9 mouse cellular contexts compared by ENCODE assay signal in the genomic region with DNA sequence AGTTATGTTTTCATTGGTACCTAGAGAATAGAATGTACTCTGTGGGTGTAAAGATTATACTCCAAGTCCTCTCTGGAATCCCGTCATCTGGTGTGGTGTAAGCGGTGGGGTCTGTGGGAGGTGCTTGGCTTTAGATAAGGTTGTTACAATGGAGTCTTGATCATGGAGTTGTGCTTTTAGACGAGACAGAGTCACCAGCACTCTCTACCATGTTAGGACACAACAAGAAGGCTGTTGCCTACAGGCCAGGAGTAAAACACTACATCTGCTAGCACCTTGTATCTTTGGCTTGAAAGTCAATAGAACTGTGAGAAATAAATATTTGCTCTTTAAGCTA. TPM values are rescaled to one million over a fixed set of nuclear protein-coding genes. Genes with fewer than 3 reads are reported as not detected.
DNase-seq lines count a peak whose midpoint lies in the region; ATAC-seq and TF ChIP-seq lines count a peak whose summit lies in the region.
"Had no signal": no experiment of that assay in that cellular context is flagged by ENCODE, and none has a peak within 500 bp of the region (broad histone marks: within the 10 kb centered on the region; RNA-seq: fewer than 3 reads in every experiment).

No protein-coding gene starts in this region.

- ATAC-seq in heart, embryonic 12.5 days (ENCODE audit: insufficient number of reproducible peaks, low FRiP score) = no peak
- ATAC-seq in lung, embryonic 14.5 days (ENCODE audit: insufficient read depth) = no peak

- H3K4me3 ChIP-seq in heart, embryonic 12.5 days = no peak overlapping the region
- no peak overlapping the region for H3K4me3 ChIP-seq in lung, embryonic 14.5 days (ENCODE audit: low read depth, low read length)
- H3K4me3 ChIP-seq in embryonic fibroblast, embryonic 13.5 days (ENCODE audit: insufficient read depth, low read length) = no peak overlapping the region
- no peak overlapping the region for H3K4me3 ChIP-seq in myocyte

- TF ChIP-seq POLR2A in embryonic fibroblast, embryonic 13.5 days (IDR thresholded peaks at IDR 0.05; ENCODE audit: low read depth, low read length) = no peak
- TF ChIP-seq POLR2A in myocyte (IDR thresholded peaks at IDR 0.05; ENCODE audit: insufficient read length, low read depth) = no peak

- no peaks in the 10 kb centered on the region for H3K36me3 ChIP-seq in heart, embryonic 12.5 days
- no peaks in the 10 kb centered on the region for H3K36me3 ChIP-seq in lung, embryonic 14.5 days (ENCODE audit: insufficient read depth)
- no peaks in the 10 kb centered on the region for H3K36me3 ChIP-seq in myocyte (ENCODE audit: control insufficient read depth, insufficient read depth)

- H3K4me1 ChIP-seq in heart, embryonic 12.5 days (replicated peaks) = peaks cover 82% of the 10 kb centered on the region
- H3K4me1 ChIP-seq in lung, embryonic 14.5 days (ENCODE audit: insufficient read depth) = peaks cover 45% of the 10 kb centered on the region
- peaks cover 15% of the 10 kb centered on the region for H3K4me1 ChIP-seq in embryonic fibroblast, embryonic 13.5 days (ENCODE audit: control insufficient read depth, insufficient read depth, low read length)

- no peak overlapping the region for H3K9ac ChIP-seq in heart, embryonic 12.5 days
- no peak overlapping the region for H3K9ac ChIP-seq in lung, embryonic 14.5 days

- DNase-seq in heart, adult 9 months (ENCODE audit: low spot score in 2 of 2) = no peak
- peak; percentile 20 for DNase-seq in lung, embryonic 14.5 days
- no peak for DNase-seq in lung, postnatal 25 days (ENCODE audit: low spot score)
- DNase-seq in spleen, postnatal 10 days (ENCODE audit: low spot score in 2 of 2) = no peak
- DNase-seq in left cerebral cortex, adult 9 months (ENCODE audit: low spot score in 2 of 2) = no peak

- TF ChIP-seq CTCF in lung, embryonic 14.5 days (IDR thresholded peaks at IDR 0.05; ENCODE audit: low read depth) = no peak
- TF ChIP-seq CTCF in embryonic fibroblast, embryonic 13.5 days (IDR thresholded peaks at IDR 0.05; ENCODE audit: borderline replicate concordance, insufficient read depth, low read length) = no peak

- H3ac ChIP-seq in myocyte (ENCODE audit: control insufficient read depth, insufficient read length) = no peak overlapping the region

- H3K4me2 ChIP-seq in heart, embryonic 12.5 days = peak overlapping the region; percentile 12; the same call in 1 of the 2 replicates
- peak overlapping the region; percentile 42 for H3K4me2 ChIP-seq in lung, embryonic 14.5 days
- peak overlapping the region; percentile 71 for H3K4me2 ChIP-seq in myocyte (ENCODE audit: low read depth)

- no peaks in the 10 kb centered on the region for H3K27me3 ChIP-seq in heart, embryonic 12.5 days (replicated peaks)
- no peaks in the 10 kb centered on the region for H3K27me3 ChIP-seq in lung, embryonic 14.5 days (ENCODE audit: insufficient read depth, low read length)
- no peaks in the 10 kb centered on the region for H3K27me3 ChIP-seq in myocyte (ENCODE audit: control insufficient read depth, insufficient read depth, insufficient read length)

- 2% methylated on average over 3 of the region's 3 CpGs for WGBS in heart, embryonic 12.5 days
- WGBS in lung, embryonic 14.5 days = 20% methylated on average over 3 of the region's 3 CpGs

- H3K9me3 ChIP-seq in heart, embryonic 12.5 days (replicated peaks) = no peaks in the 10 kb centered on the region
- H3K9me3 ChIP-seq in lung, embryonic 14.5 days (ENCODE audit: low read depth, low read length) = no peaks in the 10 kb centered on the region
- H3K9me3 ChIP-seq: megakaryocyte, embryonic 14.5 days had no signal

- peaks cover 91% of the 10 kb centered on the region for H3K79me2 ChIP-seq in myocyte (ENCODE audit: control insufficient read depth, insufficient read depth)

- H3K27ac ChIP-seq in heart, embryonic 12.5 days (ENCODE audit: poor library complexity, severe bottlenecking) = peak overlapping the region; percentile 91
- H3K27ac ChIP-seq in lung, embryonic 14.5 days (ENCODE audit: low read depth) = peak overlapping the region; percentile 91; the same call in 1 of the 2 replicates
- peak overlapping the region; percentile 79 for H3K27ac ChIP-seq in embryonic fibroblast, embryonic 13.5 days (ENCODE audit: insufficient read depth, low read length)

TF ChIP-seq in myocyte, 11 proteins besides CTCF, POLR2A, EP300 and RAD21:
- no peak for TF ChIP-seq TCF12 (IDR thresholded peaks at IDR 0.05; ENCODE audit: insufficient read depth, poor library complexity, severe bottlenecking)
- TF ChIP-seq MAX (IDR thresholded peaks at IDR 0.05; ENCODE audit: low read depth) = no peak
- TF ChIP-seq SRF (IDR thresholded peaks at IDR 0.05; ENCODE audit: control insufficient read depth, insufficient read length, low read depth) = no peak
- no peak for TF ChIP-seq MYOG (IDR thresholded peaks at IDR 0.05; ENCODE audit: control insufficient read depth in 1 of 3, insufficient read depth in 1 of 3, insufficient read length in 2 of 3, low read depth in 2 of 3)
- TF ChIP-seq TCF3 (IDR thresholded peaks at IDR 0.05; ENCODE audit: insufficient read length, low read depth) = no peak
- TF ChIP-seq USF1 (IDR thresholded peaks at IDR 0.05; ENCODE audit: low read depth) = no peak
- TF ChIP-seq CEBPB (IDR thresholded peaks at IDR 0.05; ENCODE audit: insufficient read depth, poor library complexity, severe bottlenecking) = no peak
- TF ChIP-seq REST (IDR thresholded peaks at IDR 0.05; ENCODE audit: insufficient read depth, insufficient read length) = no peak
- no peak for TF ChIP-seq POLR2AphosphoS2 (IDR thresholded peaks at IDR 0.05; ENCODE audit: insufficient read length, low read depth)
- no peak for TF ChIP-seq MYOD1 (IDR thresholded peaks at IDR 0.05; ENCODE audit: control insufficient read depth in 1 of 3, insufficient read length in 2 of 3, low read depth in 2 of 3)
- TF ChIP-seq E2F4 (IDR thresholded peaks at IDR 0.05; ENCODE audit: insufficient read depth) = no peak

RNA-seq across cellular contexts. Expression of a gene that starts 33.7 kb away (rescaled TPM):
- polyA plus RNA-seq in heart, embryonic 12.5 days (2016; fragmentation: Nextera tagmentation; extraction: Ambion mirVana) = 0.70 and 0.92 TPM in 2 replicates
- polyA plus RNA-seq in lung, embryonic 14.5 days (2014; fragmentation: Nextera tagmentation; extraction: Ambion mirVana) = 0.30 TPM in 2 replicates
- polyA plus RNA-seq in embryonic fibroblast, embryonic 13.5 days (2011; ENCODE audit: insufficient read length, low read depth, missing spikeins) = 0.46 and 0.53 TPM in 2 replicates
- 0.16 TPM for polyA plus RNA-seq in myocyte (2012; fragmentation: generic; extraction: Trizol)

RNA-seq across cellular contexts. Expression of a gene that starts 46.7 kb away (rescaled TPM):
- polyA plus RNA-seq in heart, embryonic 12.5 days (2016; fragmentation: Nextera tagmentation; extraction: Ambion mirVana) = 14.4 and 15.6 TPM in 2 replicates
- polyA plus RNA-seq in lung, embryonic 14.5 days (2014; fragmentation: Nextera tagmentation; extraction: Ambion mirVana) = 22.0 and 22.5 TPM in 2 replicates
- 7.2 and 11.7 TPM in 2 replicates for polyA plus RNA-seq in embryonic fibroblast, embryonic 13.5 days (2011; ENCODE audit: insufficient read length, low read depth, missing spikeins)
- 5.3 TPM for polyA plus RNA-seq in myocyte (2012; fragmentation: generic; extraction: Trizol)

Comparison
In these comparisons a context has a peak if more than half of its experiments do, and no peak if none do; other contexts are left out.
1. H3K4me2 ChIP-seq: peak in every context shown above with its lines; median percentile 71 in myocyte; 42 in lung, embryonic 14.5 days; 12 in heart, embryonic 12.5 days.